Mouse (Mus musculus) intestine, postnatal 0 days (tissue): ENCODE data around the gene Trp53i11. TPM values are rescaled to one million over a fixed set of nuclear protein-coding genes. Genes with fewer than 3 reads are reported as not detected.

Source experiments
- ATAC-seq: fragments of 200-750 bp; cut with Nextera tagmentation; 2 replicates; pipeline ENCODE4 v1.8.0; 2017; ENCODE audit warnings: mild to moderate bottlenecking, moderate TSS enrichment, moderate library complexity
- H3K27ac ChIP-seq: fragments of 300-500 bp; sonication (generic); 2 replicates; pipeline ENCODE4 v1.5.1; 2014; ENCODE audit warnings: mild to moderate bottlenecking, low read depth, low read length, moderate library complexity
- H3K27me3 ChIP-seq: fragments of 300-500 bp; sonication (generic); replicated peaks from 2 replicates; pipeline ENCODE4 v1.6.1; 2014; ENCODE audit warnings: low read length, mixed read lengths; ENCODE audit not compliant: control insufficient read depth, insufficient read depth
- H3K36me3 ChIP-seq: fragments of 300-500 bp; sonication (generic); 2 replicates; pipeline ENCODE4 v1.6.1; 2014; ENCODE audit warnings: mild to moderate bottlenecking, moderate library complexity; ENCODE audit not compliant: control insufficient read depth, insufficient read depth
- H3K4me1 ChIP-seq: fragments of 300-500 bp; sonication (generic); replicated peaks from 2 replicates; pipeline ENCODE4 v1.6.1; 2014; ENCODE audit warnings: antibody characterized with exemption, low read length, mixed read lengths; ENCODE audit not compliant: control insufficient read depth, insufficient read depth
- H3K4me2 ChIP-seq: fragments of 300-500 bp; sonication (generic); replicated peaks from 2 replicates; pipeline ENCODE4 v1.6.1; 2014; ENCODE audit warnings: low read depth, mild to moderate bottlenecking, moderate library complexity
- H3K4me3 ChIP-seq: fragments of 300-500 bp; sonication (generic); 2 replicates; pipeline ENCODE4 v1.5.1; 2014; ENCODE audit warnings: low read depth, low read length
- H3K9ac ChIP-seq: fragments of 300-500 bp; sonication (generic); 2 replicates; pipeline ENCODE4 v1.6.1; 2014; ENCODE audit warnings: mild to moderate bottlenecking, low read depth, low read length
- H3K9me3 ChIP-seq: fragments of 300-500 bp; sonication (generic); 2 replicates; pipeline ENCODE4 v1.6.1; 2016; ENCODE audit warnings: mixed run types; ENCODE audit not compliant: control insufficient read depth
- CTCF ChIP-seq: sonication (generic); IDR thresholded peaks from 2 replicates; pipeline ENCODE4 v1.5.1; 2016; ENCODE audit warnings: low read depth, mild to moderate bottlenecking, control low read depth, antibody characterized with exemption, moderate library complexity
- WGBS: fragments of 180-500 bp; shearing (Covaris S2); extraction: QIAGEN DNeasy Blood & Tissue Kit; methylation state at CpG from one replicate; pipeline ENCODE4 v1.1.7; 2014; 5-methylcytosine and 5-hydroxymethylcytosine counted together
- polyA plus RNA-seq: library from polyadenylated mRNA; unstranded; fragments of >200 nt; fragmentation: Nextera tagmentation; extraction: Ambion mirVana; gene quantifications from 2 replicates; pipeline ENCODE4 v1.2.1, GENCODE M21; 2015

The Trp53i11 gene
- polyA plus RNA-seq: 16.4 and 21.8 TPM in 2 replicates

DNA sequence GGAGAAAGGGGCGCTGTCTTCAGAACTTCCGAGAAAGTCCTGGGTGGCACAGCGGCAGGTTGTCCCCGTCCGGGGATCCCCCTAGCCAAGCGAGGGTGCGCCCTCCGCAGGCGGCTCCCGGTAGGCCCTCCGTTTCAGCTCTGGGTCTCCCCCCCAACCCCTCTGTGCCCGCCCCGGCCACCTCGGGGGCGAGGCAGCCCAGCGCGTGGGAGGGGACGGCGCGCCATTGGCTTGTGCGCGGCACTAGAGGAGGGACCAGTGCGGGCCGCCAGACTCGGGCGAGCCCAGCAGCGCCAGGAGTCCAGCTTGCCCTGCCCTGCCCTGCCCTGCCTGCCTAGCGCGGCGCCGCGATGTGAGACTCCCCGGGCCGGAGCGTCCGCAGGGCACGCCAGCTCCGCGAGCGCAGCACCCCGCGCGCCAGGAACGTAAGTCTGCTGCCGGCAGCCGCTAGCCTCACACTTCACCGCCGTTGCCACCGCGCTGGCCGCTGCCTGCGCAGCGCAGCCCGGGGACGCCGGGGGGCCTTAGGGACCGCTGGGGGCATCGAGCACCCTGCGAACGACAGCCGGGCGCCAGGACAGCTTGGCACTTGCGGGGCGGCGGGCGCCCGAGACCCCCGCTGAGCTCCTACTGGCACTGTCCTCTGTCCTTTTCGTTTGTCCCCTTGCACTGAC, at the start of gene Trp53i11:
Gene Trp53i11, plus strand, starts transcription at position 226 of the 674 bp plus-strand sequence.
- Histone ChIP-seq H3K27me3 (no peaks in the 10 kb centered on the region), H3K36me3 (no peaks in the 10 kb centered on the region), H3K4me1 (0 out of 2 replicates have a peak, but pooled peaks cover 5% of the 10 kb centered on the region), H3K27ac (peak within 1 kb of the TSS; percentile 75), H3K9me3 (no peaks in the 10 kb centered on the region), H3K4me3 (peak within 1 kb of the TSS; percentile 66), H3K9ac (peak within 1 kb of the TSS; percentile 59), H3K4me2 (peak within 1 kb of the TSS; percentile 99)
- ATAC-seq: peak; percentile 90
- peak; percentile 82 for TF ChIP-seq CTCF
- 1% methylated on average over 69 of the region's 69 CpGs for WGBS

DNA sequence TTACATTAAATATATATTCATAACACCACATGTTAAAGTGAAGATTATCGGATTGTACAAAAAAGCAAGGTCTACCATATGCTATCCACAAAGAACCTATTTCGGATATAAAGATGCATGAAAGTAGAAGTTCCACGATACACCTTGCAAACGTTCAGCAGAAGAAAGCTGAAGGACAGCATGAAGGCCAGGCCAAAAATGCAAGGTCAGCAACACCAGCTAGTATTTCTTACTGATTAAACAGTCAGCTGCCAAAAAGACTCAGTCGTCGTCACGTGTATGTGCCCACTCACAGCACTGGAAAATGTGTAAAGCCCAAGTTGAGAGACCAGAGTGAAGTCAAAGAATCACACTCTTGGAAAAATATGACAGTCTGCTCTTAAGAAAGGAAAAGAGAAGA, 47.9 kb upstream of the Trp53i11 start:
- no peak overlapping the region for H3K4me2 ChIP-seq
- no peaks in the 10 kb centered on the region for H3K36me3 ChIP-seq
- peaks cover 7% of the 10 kb centered on the region for H3K4me1 ChIP-seq
- H3K9ac ChIP-seq: no peak overlapping the region
- WGBS: 88% methylated on average over 7 of the region's 7 CpGs
- no peaks in the 10 kb centered on the region for H3K27me3 ChIP-seq
- H3K27ac ChIP-seq: no peak overlapping the region
- TF ChIP-seq CTCF: no peak
- H3K4me3 ChIP-seq: no peak overlapping the region
- no peaks in the 10 kb centered on the region for H3K9me3 ChIP-seq
- no peak for ATAC-seq

DNA sequence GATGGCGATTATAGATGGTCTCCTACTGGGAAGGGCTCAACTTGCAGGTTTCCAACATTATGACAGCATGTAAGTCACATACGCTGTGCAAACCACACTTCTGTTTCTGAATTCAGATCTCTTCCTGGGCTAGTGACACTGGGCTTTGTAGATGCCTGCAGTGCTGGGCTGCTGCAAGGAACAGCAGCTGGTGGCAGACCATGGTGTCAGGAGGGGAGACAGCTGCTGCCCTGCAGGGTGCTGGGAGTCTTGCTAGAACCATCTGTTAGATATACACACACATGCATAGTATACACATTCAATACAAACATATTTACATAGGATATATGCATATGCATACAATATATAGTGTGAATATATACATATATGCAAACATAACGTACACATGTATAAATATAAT, 46.0 kb upstream of the Trp53i11 start:
- ATAC-seq: no peak
- Histone ChIP-seq H3K9ac (no peak overlapping the region), H3K4me3 (no peak overlapping the region), H3K27ac (no peak overlapping the region), H3K9me3 (no peaks in the 10 kb centered on the region), H3K27me3 (no peaks in the 10 kb centered on the region), H3K4me2 (no peak overlapping the region), H3K36me3 (no peaks in the 10 kb centered on the region), H3K4me1 (peaks cover 11% of the 10 kb centered on the region)
- 78% methylated on average over 3 of the region's 3 CpGs for WGBS
- no peak for TF ChIP-seq CTCF

DNA sequence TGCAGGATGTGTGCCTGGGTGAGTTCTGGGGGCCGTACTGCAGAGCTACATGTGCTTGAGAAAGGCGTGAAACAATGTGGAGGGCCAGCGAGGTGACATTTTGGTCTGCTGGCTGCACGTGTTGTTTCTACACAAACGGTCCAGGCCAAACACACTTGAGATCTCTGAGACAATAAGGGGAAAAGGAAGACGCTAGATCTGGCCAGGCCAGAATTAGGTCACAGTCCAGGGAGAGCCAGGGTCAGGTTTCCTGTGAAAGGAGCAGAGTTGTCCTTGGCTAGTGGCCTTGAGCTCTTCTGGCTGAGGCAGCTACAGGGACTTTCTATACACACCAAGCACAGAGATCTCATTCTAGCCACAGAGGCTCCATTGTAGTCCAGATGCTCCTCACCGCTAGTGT, 44.7 kb upstream of the Trp53i11 start:
- no peak overlapping the region; the same call in 1 of the 2 replicates for H3K27ac ChIP-seq

DNA sequence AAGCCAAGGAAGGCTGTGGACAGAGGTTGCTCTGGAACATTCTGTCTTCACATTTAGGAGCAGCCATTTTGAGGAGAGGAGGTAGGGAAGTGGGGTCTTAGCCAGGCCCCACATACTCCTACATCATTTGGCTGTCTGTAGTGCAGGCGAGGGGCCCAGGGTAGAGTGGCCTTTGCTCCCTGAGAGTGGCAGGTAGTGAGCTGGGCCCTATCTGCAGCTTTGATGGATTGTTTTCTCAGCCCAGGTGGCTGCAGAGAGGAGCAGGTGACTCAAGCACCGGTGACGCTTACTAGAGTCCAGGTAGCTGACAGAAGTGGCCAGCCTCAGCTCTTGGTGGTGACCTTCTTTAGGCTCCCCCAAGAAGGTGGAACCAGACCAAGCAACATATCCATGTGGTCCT, 43.2 kb upstream of the Trp53i11 start:
- H3K4me1 ChIP-seq: peaks cover 11% of the 10 kb centered on the region
- peak; percentile 80 for ATAC-seq
- H3K27ac ChIP-seq: no peak overlapping the region
- 27% methylated on average over 3 of the region's 3 CpGs for WGBS
- TF ChIP-seq CTCF: no peak
- no peaks in the 10 kb centered on the region for H3K9me3 ChIP-seq
- H3K4me3 ChIP-seq: no peak overlapping the region
- no peaks in the 10 kb centered on the region for H3K36me3 ChIP-seq
- no peak overlapping the region for H3K4me2 ChIP-seq
- H3K9ac ChIP-seq: no peak overlapping the region
- H3K27me3 ChIP-seq: no peaks in the 10 kb centered on the region

More for the DNA sequence above, 44.7 kb upstream of the Trp53i11 start:
- no peak overlapping the region for H3K9ac ChIP-seq
- H3K4me2 ChIP-seq: no peak overlapping the region
- no peak for ATAC-seq
- H3K4me1 ChIP-seq: peaks cover 11% of the 10 kb centered on the region
- no peak for TF ChIP-seq CTCF
- no peaks in the 10 kb centered on the region for H3K27me3 ChIP-seq
- no peaks in the 10 kb centered on the region for H3K36me3 ChIP-seq
- H3K9me3 ChIP-seq: no peaks in the 10 kb centered on the region
- 59% methylated on average over 7 of the region's 7 CpGs for WGBS
- no peak overlapping the region for H3K4me3 ChIP-seq

DNA sequence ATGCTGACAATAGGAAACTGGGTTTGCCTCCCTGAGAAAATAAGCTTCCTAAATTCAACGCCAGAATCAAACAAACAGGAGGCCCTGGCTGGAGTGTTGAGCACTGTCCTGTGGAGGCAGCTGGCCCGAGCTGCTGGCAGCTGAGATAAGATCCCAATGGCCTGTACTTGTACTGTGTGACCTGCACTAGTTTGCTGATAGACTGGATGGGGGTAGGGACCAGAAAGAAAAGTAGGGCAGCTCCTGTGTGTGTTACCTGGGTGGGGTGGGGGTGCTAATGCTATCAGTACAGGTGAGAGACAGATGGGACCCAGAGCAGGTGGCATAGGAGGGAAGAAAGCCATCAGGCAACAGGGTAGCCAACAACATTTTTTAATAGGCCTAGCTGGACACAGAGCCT, 37.3 kb upstream of the Trp53i11 start:
- H3K36me3 ChIP-seq: no peaks in the 10 kb centered on the region
- H3K27ac ChIP-seq: no peak overlapping the region
- H3K4me2 ChIP-seq: no peak overlapping the region
- no peaks in the 10 kb centered on the region; the same call in 1 of the 2 replicates for H3K4me1 ChIP-seq
- no peak overlapping the region for H3K4me3 ChIP-seq
- no peaks in the 10 kb centered on the region for H3K9me3 ChIP-seq
- TF ChIP-seq CTCF: no peak
- ATAC-seq: no peak
- H3K27me3 ChIP-seq: no peaks in the 10 kb centered on the region
- H3K9ac ChIP-seq: no peak overlapping the region
- WGBS: 32% methylated on average over 2 of the region's 2 CpGs
